13 mouse cellular contexts compared by ENCODE assay signal in the genomic region with DNA sequence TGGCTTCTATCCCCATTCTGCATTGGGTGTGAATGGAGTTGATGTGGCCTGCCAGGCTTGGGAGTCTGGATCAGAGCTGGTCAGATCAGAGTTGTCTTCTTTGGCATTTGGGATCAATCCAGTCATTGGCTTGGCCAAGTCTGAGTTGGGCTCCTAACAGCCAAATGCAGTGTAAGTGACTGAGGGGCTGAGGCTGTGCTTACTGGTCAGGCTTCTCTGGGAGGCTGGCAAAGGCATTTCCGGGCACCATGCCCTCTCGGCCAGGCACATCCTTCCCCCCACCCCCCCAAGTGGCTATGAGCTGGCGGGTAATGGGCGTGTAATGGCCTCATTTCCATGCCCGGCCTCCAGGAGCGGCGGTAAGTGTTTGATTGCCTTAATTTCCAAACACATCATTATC. TPM values are rescaled to one million over a fixed set of nuclear protein-coding genes. Genes with fewer than 3 reads are reported as not detected.
DNase-seq lines count a peak whose midpoint lies in the region; ATAC-seq and TF ChIP-seq lines count a peak whose summit lies in the region.
"Had no signal": no experiment of that assay in that cellular context is flagged by ENCODE, and none has a peak within 500 bp of the region (broad histone marks: within the 10 kb centered on the region; RNA-seq: fewer than 3 reads in every experiment).

No protein-coding gene starts in this region.

- no peaks in the 10 kb centered on the region for H3K9me3 ChIP-seq in hindbrain, embryonic 13.5 days
- H3K9me3 ChIP-seq in hindbrain, embryonic 11.5 days (ENCODE audit: control insufficient read depth, low read length), result no peaks in the 10 kb centered on the region
- H3K9me3 ChIP-seq in neural tube, embryonic 13.5 days, result no peaks in the 10 kb centered on the region
- no peaks in the 10 kb centered on the region for H3K9me3 ChIP-seq in forebrain, postnatal 0 days (ENCODE audit: low read length)
- no peaks in the 10 kb centered on the region for H3K9me3 ChIP-seq in midbrain, postnatal 0 days (ENCODE audit: low read length)
- H3K9me3 ChIP-seq: liver, embryonic 12.5 days had no signal

- H3K4me2 ChIP-seq in hindbrain, embryonic 13.5 days, result no peak overlapping the region
- H3K4me2 ChIP-seq in hindbrain, embryonic 11.5 days (replicated peaks; ENCODE audit: low read depth, low read length), result no peak overlapping the region
- H3K4me2 ChIP-seq in neural tube, embryonic 13.5 days, result no peak overlapping the region
- H3K4me2 ChIP-seq in forebrain, postnatal 0 days (ENCODE audit: low read depth), result no peak overlapping the region
- no peak overlapping the region for H3K4me2 ChIP-seq in midbrain, postnatal 0 days (ENCODE audit: low read depth, low read length, poor library complexity, severe bottlenecking)
- H3K4me2 ChIP-seq: liver, embryonic 12.5 days had no signal

- peak; percentile 34; the same call in 1 of the 2 replicates for ATAC-seq in hindbrain, embryonic 13.5 days (ENCODE audit: low FRiP score)
- no peak for ATAC-seq in hindbrain, embryonic 11.5 days (ENCODE audit: low FRiP score)
- ATAC-seq in neural tube, embryonic 13.5 days (ENCODE audit: low read depth), result peak; percentile 72
- ATAC-seq in forebrain, postnatal 0 days, result peak; percentile 83
- no peak for ATAC-seq in midbrain, postnatal 0 days (ENCODE audit: low FRiP score)
- ATAC-seq: liver, embryonic 12.5 days had no signal

- WGBS in hindbrain, embryonic 13.5 days, result 42% methylated on average over 7 of the region's 7 CpGs
- 75% methylated on average over 7 of the region's 7 CpGs for WGBS in hindbrain, embryonic 11.5 days
- 19% methylated on average over 7 of the region's 7 CpGs for WGBS in neural tube, embryonic 13.5 days
- 18% methylated on average over 7 of the region's 7 CpGs for WGBS in forebrain, postnatal 0 days
- 60% methylated on average over 7 of the region's 7 CpGs for WGBS in midbrain, postnatal 0 days

- DNase-seq in hindbrain, embryonic 11.5 days (ENCODE audit: low spot score), result no peak
- DNase-seq in neural tube, embryonic 10.5 days (ENCODE audit: extremely low spot score, low spot score), result no peak
- DNase-seq in forebrain, postnatal 0 days, result peak; percentile 58
- peak; percentile 68 for DNase-seq in midbrain, postnatal 0 days (ENCODE audit: low spot score)
- DNase-seq in left cerebral cortex, postnatal 36 days (ENCODE audit: low spot score in 2 of 2), result no peak
- no peak for DNase-seq in heart, adult 11 months
- DNase-seq: kidney, postnatal 10 days; thymus, postnatal 25 days had no signal

- no peak for TF ChIP-seq CTCF in forebrain, postnatal 0 days (IDR thresholded peaks at IDR 0.05; ENCODE audit: low read depth)
- no peak for TF ChIP-seq CTCF in midbrain, postnatal 0 days (IDR thresholded peaks at IDR 0.05)

- peaks cover 17% of the 10 kb centered on the region for H3K4me1 ChIP-seq in hindbrain, embryonic 13.5 days (replicated peaks)
- H3K4me1 ChIP-seq in hindbrain, embryonic 11.5 days (replicated peaks; ENCODE audit: control insufficient read depth, insufficient read depth, low read length), result no peaks in the 10 kb centered on the region
- H3K4me1 ChIP-seq in neural tube, embryonic 13.5 days (replicated peaks), result peaks cover 27% of the 10 kb centered on the region
- no peaks in the 10 kb centered on the region for H3K4me1 ChIP-seq in forebrain, postnatal 0 days (ENCODE audit: insufficient read depth)
- no peaks in the 10 kb centered on the region for H3K4me1 ChIP-seq in midbrain, postnatal 0 days (ENCODE audit: insufficient read depth, low read length)

- no peak overlapping the region for H3K9ac ChIP-seq in hindbrain, embryonic 13.5 days
- H3K9ac ChIP-seq in hindbrain, embryonic 11.5 days (ENCODE audit: low read depth, low read length), result no peak overlapping the region
- no peak overlapping the region for H3K9ac ChIP-seq in neural tube, embryonic 13.5 days
- no peak overlapping the region for H3K9ac ChIP-seq in forebrain, postnatal 0 days
- H3K9ac ChIP-seq in midbrain, postnatal 0 days (replicated peaks; ENCODE audit: low read length, poor library complexity, severe bottlenecking), result no peak overlapping the region
- H3K9ac ChIP-seq: liver, embryonic 12.5 days had no signal

- H3K27ac ChIP-seq in hindbrain, embryonic 13.5 days, result peak overlapping the region; percentile 78
- H3K27ac ChIP-seq in hindbrain, embryonic 11.5 days (ENCODE audit: low read depth, low read length), result no peak overlapping the region
- H3K27ac ChIP-seq in neural tube, embryonic 13.5 days (replicated peaks), result peak overlapping the region; percentile 67
- H3K27ac ChIP-seq in forebrain, postnatal 0 days (ENCODE audit: low read depth, low read length), result no peak overlapping the region
- no peak overlapping the region for H3K27ac ChIP-seq in midbrain, postnatal 0 days (ENCODE audit: low read depth, low read length)
- H3K27ac ChIP-seq: liver, embryonic 12.5 days had no signal

- intact Hi-C loops in left cerebral cortex, postnatal 36 days (cut with DNase I), result no loop called here

- H3K36me3 ChIP-seq in hindbrain, embryonic 13.5 days, result 0 out of 2 replicates have a peak, but pooled peaks cover 4% of the 10 kb centered on the region
- H3K36me3 ChIP-seq in hindbrain, embryonic 11.5 days (ENCODE audit: control insufficient read depth, insufficient read depth, low read length), result no peaks in the 10 kb centered on the region
- H3K36me3 ChIP-seq in neural tube, embryonic 13.5 days, result no peaks in the 10 kb centered on the region
- H3K36me3 ChIP-seq in forebrain, postnatal 0 days (ENCODE audit: insufficient read depth), result peaks cover 8% of the 10 kb centered on the region; the same call in 1 of the 2 replicates
- no peaks in the 10 kb centered on the region for H3K36me3 ChIP-seq in midbrain, postnatal 0 days (ENCODE audit: insufficient read depth, low read length)

- H3K27me3 ChIP-seq in hindbrain, embryonic 13.5 days, result no peaks in the 10 kb centered on the region
- no peaks in the 10 kb centered on the region for H3K27me3 ChIP-seq in hindbrain, embryonic 11.5 days (ENCODE audit: control insufficient read depth, insufficient read depth, low read length)
- 0 out of 2 replicates have a peak, but pooled peaks cover 6% of the 10 kb centered on the region for H3K27me3 ChIP-seq in neural tube, embryonic 13.5 days
- no peaks in the 10 kb centered on the region for H3K27me3 ChIP-seq in forebrain, postnatal 0 days (ENCODE audit: insufficient read depth, low read length)
- H3K27me3 ChIP-seq in midbrain, postnatal 0 days (ENCODE audit: insufficient read depth, low read length), result no peaks in the 10 kb centered on the region
- H3K27me3 ChIP-seq: liver, embryonic 12.5 days had no signal

- H3K4me3 ChIP-seq in hindbrain, embryonic 13.5 days, result no peak overlapping the region
- no peak overlapping the region for H3K4me3 ChIP-seq in hindbrain, embryonic 11.5 days (ENCODE audit: low read depth, low read length)
- no peak overlapping the region for H3K4me3 ChIP-seq in neural tube, embryonic 13.5 days
- no peak overlapping the region for H3K4me3 ChIP-seq in forebrain, postnatal 0 days (ENCODE audit: low read depth, low read length)
- no peak overlapping the region for H3K4me3 ChIP-seq in midbrain, postnatal 0 days (ENCODE audit: low read depth, low read length)
- H3K4me3 ChIP-seq: liver, embryonic 12.5 days had no signal

RNA-seq across cellular contexts. Expression of gene Dmap1, which starts 16.5 kb away (rescaled TPM):
- 74.9 and 76.6 TPM in 2 replicates for polyA plus RNA-seq in hindbrain, embryonic 13.5 days (2015; fragmentation: Nextera tagmentation; extraction: Ambion mirVana)
- 76.1 and 82.2 TPM in 2 replicates for polyA plus RNA-seq in hindbrain, embryonic 11.5 days (2014; fragmentation: Nextera tagmentation; extraction: Ambion mirVana)
- polyA plus RNA-seq in neural tube, embryonic 13.5 days (2015; fragmentation: Nextera tagmentation; extraction: Ambion mirVana), result 67.3 and 70.8 TPM in 2 replicates
- total RNA-seq in forebrain, postnatal 0 days (2014; rRNA removed), result 75.0 and 88.4 TPM in 2 replicates
- 80.4 and 84.7 TPM in 2 replicates for polyA plus RNA-seq in forebrain, postnatal 0 days (2015; fragmentation: Nextera tagmentation; extraction: Ambion mirVana)
- 62.6 and 69.5 TPM in 2 replicates for total RNA-seq in midbrain, postnatal 0 days (2014; rRNA removed)
- polyA plus RNA-seq in midbrain, postnatal 0 days (2015; fragmentation: Nextera tagmentation; extraction: Ambion mirVana), result 89.7 and 95.1 TPM in 2 replicates
- 10 to 100 TPM; 37.9 to 41.1 TPM for total RNA-seq in left cerebral cortex, postnatal 36 days (2021)

RNA-seq across cellular contexts. Expression of gene Gm12845, which starts 58.7 kb away (rescaled TPM):
- not detected in 2 replicates for polyA plus RNA-seq in hindbrain, embryonic 13.5 days (2015; fragmentation: Nextera tagmentation; extraction: Ambion mirVana)
- polyA plus RNA-seq in hindbrain, embryonic 11.5 days (2014; fragmentation: Nextera tagmentation; extraction: Ambion mirVana), result not detected in 2 replicates
- not detected in 2 replicates for polyA plus RNA-seq in neural tube, embryonic 13.5 days (2015; fragmentation: Nextera tagmentation; extraction: Ambion mirVana)
- total RNA-seq in forebrain, postnatal 0 days (2014; rRNA removed), result not detected in 2 replicates
- not detected in 2 replicates for polyA plus RNA-seq in forebrain, postnatal 0 days (2015; fragmentation: Nextera tagmentation; extraction: Ambion mirVana)
- total RNA-seq in midbrain, postnatal 0 days (2014; rRNA removed), result not detected in 2 replicates
- not detected in 2 replicates for polyA plus RNA-seq in midbrain, postnatal 0 days (2015; fragmentation: Nextera tagmentation; extraction: Ambion mirVana)
- not detected for total RNA-seq in left cerebral cortex, postnatal 36 days (2021)
- polyA plus RNA-seq: heart, embryonic 16.5 days; liver, embryonic 12.5 days; small intestine, adult 2 months had no signal

Comparison
In these comparisons a context has a peak if more than half of its experiments do, and no peak if none do; other contexts are left out.
1. ATAC-seq: peak in hindbrain, embryonic 13.5 days (single experiment), neural tube, embryonic 13.5 days (single experiment) and forebrain, postnatal 0 days (single experiment); none in hindbrain, embryonic 11.5 days (single experiment) and midbrain, postnatal 0 days (single experiment).
2. H3K27ac ChIP-seq: peak in hindbrain, embryonic 13.5 days (single experiment) and neural tube, embryonic 13.5 days (single experiment); none in hindbrain, embryonic 11.5 days (single experiment), forebrain, postnatal 0 days (single experiment) and midbrain, postnatal 0 days (single experiment).
3. DNase-seq: peak in forebrain, postnatal 0 days (single experiment) and midbrain, postnatal 0 days (single experiment); none in hindbrain, embryonic 11.5 days (single experiment), neural tube, embryonic 10.5 days (single experiment), left cerebral cortex, postnatal 36 days (0 of 2) and heart, adult 11 months (single experiment).